Mouse (Mus musculus) megakaryocyte, embryonic 14.5 days (primary cell): ENCODE measurements at regions not wholly inside any gene's neighbourhood (a gene's known extent, or its start where the extent isn't known, plus 50 kb on each side); places are given as distances from the start of the nearest gene placed in this dataset.

Experiments
- FLI1 ChIP-seq: IDR thresholded peaks from 2 replicates; pipeline ENCODE4 v1.6.1; 2012; ENCODE audit warnings: low read length, inconsistent platforms, mixed read lengths
- GATA1 ChIP-seq: IDR thresholded peaks from 3 replicates; pipeline ENCODE4 v1.6.1; 2012; ENCODE audit warnings: mixed read lengths, low read length, inconsistent platforms, borderline replicate concordance

- TF ChIP-seq GATA1 (no peak), FLI1 (no peak)
Observed at GRCm38 (mm10) chr2:174014361-174014760, 61.7 kb upstream of the Stx16 start.
